Mouse (Mus musculus) neural tube, embryonic 11.5 days (tissue): Measurements from ENCODE around the gene Mdfic. TPM values are rescaled to one million over a fixed set of nuclear protein-coding genes. Genes with fewer than 3 reads are reported as not detected.
A peak's percentile ranks its signal among the peaks of the same experiment; 100 is the strongest.
"Not testable (repeated sequence)": the region's sequence is repeated elsewhere in the genome, so short reads cannot be mapped to it uniquely, and the experiment has no call there.

ENCODE experiments used
- ATAC-seq: fragments of 200-750 bp; cut with Nextera tagmentation; 2 replicates; pipeline ENCODE4 v1.8.0; 2017; ENCODE audit warnings: moderate number of reproducible peaks, mild to moderate bottlenecking, moderate TSS enrichment, moderate library complexity; ENCODE audit not compliant: insufficient read depth, low FRiP score, low TSS enrichment
- DNase-seq: peaks from one replicate; pipeline ENCODE4 v3.0.0-alpha.2; 2015; ENCODE audit warnings: low spot score
- H3K27ac ChIP-seq: fragments of 300-500 bp; sonication (generic); 2 replicates; pipeline ENCODE4 v1.5.1; 2014; ENCODE audit warnings: low read depth, mild to moderate bottlenecking, low read length
- H3K27me3 ChIP-seq: fragments of 300-500 bp; sonication (generic); 2 replicates; pipeline ENCODE4 v1.6.1; 2014; ENCODE audit warnings: mild to moderate bottlenecking, low read length, mixed read lengths; ENCODE audit not compliant: control insufficient read depth, insufficient read depth
- H3K36me3 ChIP-seq: fragments of 300-500 bp; sonication (generic); 2 replicates; pipeline ENCODE4 v1.6.1; 2014; ENCODE audit warnings: mild to moderate bottlenecking, low read length, moderate library complexity, mixed read lengths; ENCODE audit not compliant: control insufficient read depth, insufficient read depth
- H3K4me1 ChIP-seq: fragments of 300-500 bp; sonication (generic); 2 replicates; pipeline ENCODE4 v1.6.1; 2014; ENCODE audit warnings: low read length, mixed read lengths; ENCODE audit not compliant: control insufficient read depth, insufficient read depth
- H3K4me2 ChIP-seq: fragments of 300-500 bp; sonication (generic); 2 replicates; pipeline ENCODE4 v1.6.1; 2014; ENCODE audit warnings: low read depth, mild to moderate bottlenecking, moderate library complexity
- H3K4me3 ChIP-seq: fragments of 300-500 bp; sonication (generic); 2 replicates; pipeline ENCODE4 v1.5.1; 2014; ENCODE audit warnings: low read depth, low read length
- H3K9ac ChIP-seq: fragments of 300-500 bp; sonication (generic); 2 replicates; pipeline ENCODE4 v1.6.1; 2014; ENCODE audit warnings: mild to moderate bottlenecking, low read length
- H3K9me3 ChIP-seq: fragments of 300-500 bp; sonication (generic); 2 replicates; pipeline ENCODE4 v1.6.1; 2016; ENCODE audit warnings: low read length; ENCODE audit not compliant: control insufficient read depth
- WGBS: fragments of 180-500 bp; shearing (Covaris S2); extraction: QIAGEN DNeasy Blood & Tissue Kit; methylation state at CpG from one replicate; pipeline ENCODE4 v1.1.7; 2014; 5-methylcytosine and 5-hydroxymethylcytosine counted together
- polyA plus RNA-seq: library from polyadenylated mRNA; unstranded; fragments of >200 nt; fragmentation: Nextera tagmentation; extraction: Ambion mirVana; gene quantifications from 2 replicates; pipeline ENCODE4 v1.2.1, GENCODE M21; 2014

Gene Mdfic
- 4.0 and 5.1 TPM in 2 replicates for polyA plus RNA-seq

GRCm38 (mm10) chr6:15720461-15720817 lies at the start of gene Mdfic:
Gene Mdfic (plus strand): TSS chr6:15720661.
- peak within 1 kb of the TSS; percentile 66 for H3K4me3 ChIP-seq
- H3K9me3 ChIP-seq = no peaks in the 10 kb centered on the region
- H3K4me1 ChIP-seq = no peaks in the 10 kb centered on the region
- no peaks in the 10 kb centered on the region for H3K36me3 ChIP-seq
- H3K27me3 ChIP-seq = peaks cover 3% of the 10 kb centered on the region; the same call in 1 of the 2 replicates
- no peak within 1 kb of the TSS for H3K27ac ChIP-seq
- peak within 1 kb of the TSS; percentile 97 for H3K4me2 ChIP-seq
- 0% methylated on average over 16 of the region's 16 CpGs for WGBS
- peak within 1 kb of the TSS; percentile 77 for H3K9ac ChIP-seq
- peak; percentile 47 for ATAC-seq
- no peak for DNase-seq

- Histone ChIP-seq H3K27me3 (no peaks in the 10 kb centered on the region), H3K36me3 (no peaks in the 10 kb centered on the region), H3K4me2 (no peak overlapping the region), H3K9ac (no peak overlapping the region), H3K9me3 (no peaks in the 10 kb centered on the region), H3K4me1 (no peaks in the 10 kb centered on the region), H3K4me3 (no peak overlapping the region), H3K27ac (no peak overlapping the region)
- DNase-seq = no peak
- ATAC-seq = no peak
Observed at GRCm38 (mm10) chr6:15671364-15671763, 49.1 kb upstream of the Mdfic start.

GRCm38 (mm10) chr6:15710080-15710479 lies 10.4 kb upstream of the Mdfic start:
- Histone ChIP-seq H3K4me1 (no peaks in the 10 kb centered on the region), H3K4me3 (no peak overlapping the region), H3K9me3 (no peaks in the 10 kb centered on the region), H3K27me3 (no peaks in the 10 kb centered on the region), H3K4me2 (no peak overlapping the region), H3K27ac (no peak overlapping the region), H3K9ac (no peak overlapping the region), H3K36me3 (no peaks in the 10 kb centered on the region)
- no peak for DNase-seq
- ATAC-seq = no peak
- 91% methylated on average over 4 of the region's 4 CpGs for WGBS

- Histone ChIP-seq H3K9ac (no peak overlapping the region), H3K4me3 (no peak overlapping the region), H3K27me3 (no peaks in the 10 kb centered on the region), H3K36me3 (no peaks in the 10 kb centered on the region), H3K4me2 (no peak overlapping the region), H3K9me3 (no peaks in the 10 kb centered on the region), H3K4me1 (no peaks in the 10 kb centered on the region), H3K27ac (no peak overlapping the region)
- DNase-seq (no peak), ATAC-seq (no peak)
- WGBS = 84% methylated on average over 7 of the region's 7 CpGs
Observed at GRCm38 (mm10) chr6:15710706-15711105, 9.8 kb upstream of the Mdfic start.

- Histone ChIP-seq H3K4me3 (no peak overlapping the region), H3K4me2 (no peak overlapping the region), H3K9ac (no peak overlapping the region), H3K4me1 (no peaks in the 10 kb centered on the region), H3K27me3 (no peaks in the 10 kb centered on the region), H3K9me3 (no peaks in the 10 kb centered on the region), H3K27ac (no peak overlapping the region), H3K36me3 (no peaks in the 10 kb centered on the region)
- no peak for DNase-seq
- WGBS = 25% methylated on average over 2 of the region's 2 CpGs
- no peak for ATAC-seq
Observed at GRCm38 (mm10) chr6:15712860-15713385, 7.5 kb upstream of the Mdfic start.

GRCm38 (mm10) chr6:15714036-15714435 lies 6.4 kb upstream of the Mdfic start:
- not testable (repeated sequence) for H3K9me3 ChIP-seq, ATAC-seq, H3K9ac ChIP-seq, H3K4me2 ChIP-seq, H3K4me3 ChIP-seq, H3K4me1 ChIP-seq, DNase-seq, H3K36me3 ChIP-seq, H3K27me3 ChIP-seq, H3K27ac ChIP-seq
- 84% methylated on average over 1 of the region's 1 CpGs for WGBS

- no peak overlapping the region for H3K9ac ChIP-seq
- H3K27me3 ChIP-seq = no peaks in the 10 kb centered on the region
- H3K9me3 ChIP-seq = no peaks in the 10 kb centered on the region
- no peak for ATAC-seq
- H3K4me2 ChIP-seq = no peak overlapping the region
- no peaks in the 10 kb centered on the region for H3K36me3 ChIP-seq
- 95% methylated on average over 2 of the region's 2 CpGs for WGBS
- no peak for DNase-seq
- no peaks in the 10 kb centered on the region for H3K4me1 ChIP-seq
- no peak overlapping the region for H3K27ac ChIP-seq
- H3K4me3 ChIP-seq = no peak overlapping the region
Observed at GRCm38 (mm10) chr6:15714996-15715844, 5.2 kb upstream of the Mdfic start.

GRCm38 (mm10) chr6:15719919-15720318 lies 542 bp upstream of the Mdfic start:
- 68% methylated on average over 6 of the region's 6 CpGs for WGBS
- H3K9me3 ChIP-seq = no peaks in the 10 kb centered on the region
- H3K27me3 ChIP-seq = peaks cover 3% of the 10 kb centered on the region; the same call in 1 of the 2 replicates
- no peaks in the 10 kb centered on the region for H3K36me3 ChIP-seq
- no peak overlapping the region for H3K4me3 ChIP-seq
- no peak overlapping the region for H3K4me2 ChIP-seq
- no peak for DNase-seq
- no peaks in the 10 kb centered on the region for H3K4me1 ChIP-seq
- H3K27ac ChIP-seq = no peak overlapping the region
- no peak for ATAC-seq
- no peak overlapping the region for H3K9ac ChIP-seq
